Mouse (Mus musculus) MEL (cell line): ENCODE data around the gene Olfr65.

Source experiments
- CTCF ChIP-seq, 3 experiments: IDR thresholded peaks in 2 of 3; conservative IDR thresholded peaks in 1 of 3; 2 replicates each; pipeline ENCODE4 v1.5.1; 2011 to 2012; ENCODE audit warnings: low read length in 3 of 3, low read depth in 2 of 3, mild to moderate bottlenecking in 2 of 3, improper control_type of control experiment in 1 of 3, inconsistent platforms in 1 of 3, mixed read lengths in 1 of 3, moderate library complexity in 1 of 3; ENCODE audit not compliant: control insufficient read depth in 1 of 3, insufficient read depth in 1 of 3, poor library complexity in 1 of 3, severe bottlenecking in 1 of 3
- USF1 ChIP-seq: IDR thresholded peaks from 2 replicates; pipeline ENCODE4 v1.6.1; 2014; ENCODE audit warnings: low read depth, mild to moderate bottlenecking, inconsistent platforms, low read length, improper control_type of control experiment, moderate library complexity

DNA sequence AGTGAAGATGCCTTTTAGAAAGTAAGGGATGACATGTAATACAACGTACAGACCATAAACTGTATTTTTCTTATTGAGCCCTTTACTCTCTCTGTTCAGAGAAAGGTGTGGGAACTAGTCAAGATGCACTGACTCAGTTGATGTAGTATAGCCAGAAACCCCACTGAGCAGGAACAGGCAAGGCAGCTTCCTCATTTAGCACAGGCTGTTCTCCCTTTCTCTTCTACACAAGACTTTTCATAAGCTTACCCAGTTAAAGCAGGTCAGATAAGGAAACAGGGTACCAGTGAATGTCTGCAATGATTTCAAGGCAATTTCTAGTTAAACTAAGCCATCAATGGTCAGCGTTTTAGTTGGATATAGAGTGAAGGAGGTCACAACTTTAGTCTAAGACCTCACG is 41.8 kb upstream of the Olfr65 start:
- TF ChIP-seq CTCF (IDR thresholded peaks at IDR 0.05 in 2 of 3, conservative IDR thresholded peaks at IDR 0.05 in 1 of 3; ENCODE audit: control insufficient read depth in 1 of 3, insufficient read depth in 1 of 3, low read depth in 2 of 3, low read length in 3 of 3, poor library complexity in 1 of 3, severe bottlenecking in 1 of 3) (no peak), USF1 (no peak)
